Mouse (Mus musculus) adrenal gland, adult 18-20 months (tissue): ENCODE measurements around the gene Alg12. TPM values are rescaled to one million over a fixed set of nuclear protein-coding genes. Genes with fewer than 3 reads are reported as not detected.
"Not testable (repeated sequence)": the region's sequence is repeated elsewhere in the genome, so short reads cannot be mapped to it uniquely, and the experiment has no call there.

Experiments used
- DNase-seq, 2 experiments: peaks; one replicate each; pipeline ENCODE4 v3.0.0; 2021 to 2022; ENCODE audit warnings: low spot score in 2 of 2
- total RNA-seq, 2 experiments: library from RNA; stranded (reverse); gene quantifications; 1 replicate in 1 of 2; 2 replicates in 1 of 2; pipeline ENCODE4 v1.2.3; 2021

Alg12 gene
- total RNA-seq, 2 experiments from 2014 or later, result 14.4 to 15.2 TPM

- no peak for DNase-seq
These were observed 16.9 kb upstream of the Alg12 start for GRCm38 (mm10) chr15:88836031-88836430.

- DNase-seq, result no peak
These were observed 13.4 kb upstream of the Alg12 start for GRCm38 (mm10) chr15:88832536-88832935.

DNA sequence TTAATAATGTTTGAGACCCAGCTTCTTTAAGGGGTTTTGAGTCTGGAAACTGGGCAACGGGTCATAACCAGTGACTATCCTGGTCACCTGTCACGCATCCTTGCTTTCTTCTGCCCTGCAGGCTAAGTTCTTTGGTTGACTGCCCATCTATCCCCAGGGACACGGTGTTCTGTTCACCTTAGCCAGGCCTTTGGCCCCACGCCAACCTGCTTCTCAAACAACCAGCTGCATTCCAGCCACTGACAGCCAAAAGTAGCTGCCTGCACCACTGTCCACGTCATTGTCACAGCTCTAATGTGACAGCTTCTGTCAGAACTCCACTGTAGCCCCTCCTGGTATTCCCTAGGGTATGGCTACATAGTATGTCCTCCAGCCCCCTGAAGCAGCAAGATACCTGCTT is 12.4 kb upstream of the Alg12 start:
- peak in 1 of 2 experiments; percentile 55 for DNase-seq

DNA sequence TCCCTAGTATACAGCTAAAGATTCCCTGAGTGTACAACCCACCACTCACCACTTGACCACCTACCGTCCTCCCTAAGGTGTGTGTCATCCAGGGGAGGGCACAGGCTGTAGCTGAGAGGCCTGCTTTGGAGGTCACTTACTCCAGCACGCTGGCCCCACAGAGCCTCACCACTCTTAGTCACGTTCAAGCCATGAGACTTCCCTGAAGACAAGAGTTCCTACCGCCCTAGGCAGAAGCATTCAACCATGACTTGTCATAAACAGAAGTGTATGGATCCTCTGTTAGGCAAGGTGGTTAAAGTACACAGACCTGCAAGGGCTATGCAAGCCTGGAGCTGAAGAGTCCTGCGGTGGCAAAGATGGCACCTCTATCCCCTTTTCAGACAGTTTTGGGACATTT is 11.6 kb upstream of the Alg12 start:
- DNase-seq, result no peak

DNA sequence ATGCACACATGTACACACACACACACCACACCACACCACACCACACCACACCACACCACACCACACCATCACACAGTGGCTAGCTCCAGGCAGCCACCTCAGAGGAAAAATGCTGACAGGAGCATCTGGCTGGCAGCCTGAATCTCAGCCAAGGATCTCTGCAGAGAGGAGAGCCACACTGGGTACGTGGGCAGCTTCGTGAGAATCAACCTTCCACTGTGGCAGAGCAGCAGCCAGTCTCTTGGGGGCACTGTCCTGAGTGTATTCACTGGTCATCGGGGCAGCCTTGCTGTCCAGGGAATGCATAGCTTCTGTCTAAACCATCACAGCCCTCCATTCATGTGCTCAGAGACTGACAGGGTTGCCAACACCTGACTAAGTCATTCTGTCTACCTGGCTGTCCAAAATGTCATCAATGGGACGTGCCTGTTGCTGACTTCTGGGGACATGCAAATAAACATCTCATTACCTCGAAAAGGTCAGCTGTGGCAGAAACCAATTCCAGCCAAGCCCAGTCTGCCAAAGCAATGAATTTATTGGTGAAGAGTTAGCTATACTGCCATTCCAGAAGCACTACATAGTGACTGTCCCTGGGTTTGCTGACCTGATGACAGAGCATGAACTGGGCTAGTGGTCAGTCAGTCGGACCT is 10.8 kb upstream of the Alg12 start:
- DNase-seq, result no peak

DNA sequence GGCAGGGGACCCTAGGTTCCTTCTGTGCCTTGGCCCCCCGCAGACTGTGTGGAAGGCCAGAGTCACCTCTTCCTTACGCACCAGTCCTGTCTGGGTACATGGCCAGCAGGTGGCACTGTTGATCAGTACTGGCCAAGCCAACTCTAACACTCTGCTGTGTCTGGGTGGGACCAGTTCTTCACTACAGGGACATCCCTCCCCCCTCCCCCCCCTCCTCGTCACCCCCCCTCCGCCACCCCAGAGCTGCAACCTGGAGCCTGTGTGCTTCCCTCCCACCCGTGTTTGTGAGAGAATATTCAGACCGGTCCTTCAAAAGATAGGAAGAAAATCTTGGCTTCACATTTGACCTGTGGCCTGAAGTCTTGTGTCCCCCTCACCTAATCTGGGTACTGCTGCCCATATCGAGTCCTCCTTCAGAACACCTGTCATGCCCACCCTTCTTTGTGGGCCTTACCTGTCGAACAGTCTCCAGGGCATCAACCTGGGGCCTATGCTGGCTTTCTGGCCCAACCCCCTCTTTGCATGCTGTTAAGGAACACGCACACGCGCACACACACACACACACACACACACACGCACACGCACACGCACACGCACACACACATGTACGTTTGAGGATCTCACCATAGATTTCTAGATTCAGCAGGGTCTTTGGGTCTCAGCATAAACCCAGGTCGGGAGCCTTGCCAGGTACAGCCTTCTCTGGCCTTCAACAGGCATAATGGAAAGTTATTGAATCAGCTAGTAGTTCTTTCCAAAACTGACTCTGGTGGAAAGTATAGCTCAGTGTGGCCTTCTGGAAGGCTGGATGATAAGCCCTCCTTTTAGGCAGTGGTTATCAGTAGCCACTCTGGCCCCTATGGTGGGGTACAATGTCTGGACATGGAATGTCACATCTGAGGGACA is 9.9 kb upstream of the Alg12 start:
- peak; percentile 94 to 95 for DNase-seq

DNA sequence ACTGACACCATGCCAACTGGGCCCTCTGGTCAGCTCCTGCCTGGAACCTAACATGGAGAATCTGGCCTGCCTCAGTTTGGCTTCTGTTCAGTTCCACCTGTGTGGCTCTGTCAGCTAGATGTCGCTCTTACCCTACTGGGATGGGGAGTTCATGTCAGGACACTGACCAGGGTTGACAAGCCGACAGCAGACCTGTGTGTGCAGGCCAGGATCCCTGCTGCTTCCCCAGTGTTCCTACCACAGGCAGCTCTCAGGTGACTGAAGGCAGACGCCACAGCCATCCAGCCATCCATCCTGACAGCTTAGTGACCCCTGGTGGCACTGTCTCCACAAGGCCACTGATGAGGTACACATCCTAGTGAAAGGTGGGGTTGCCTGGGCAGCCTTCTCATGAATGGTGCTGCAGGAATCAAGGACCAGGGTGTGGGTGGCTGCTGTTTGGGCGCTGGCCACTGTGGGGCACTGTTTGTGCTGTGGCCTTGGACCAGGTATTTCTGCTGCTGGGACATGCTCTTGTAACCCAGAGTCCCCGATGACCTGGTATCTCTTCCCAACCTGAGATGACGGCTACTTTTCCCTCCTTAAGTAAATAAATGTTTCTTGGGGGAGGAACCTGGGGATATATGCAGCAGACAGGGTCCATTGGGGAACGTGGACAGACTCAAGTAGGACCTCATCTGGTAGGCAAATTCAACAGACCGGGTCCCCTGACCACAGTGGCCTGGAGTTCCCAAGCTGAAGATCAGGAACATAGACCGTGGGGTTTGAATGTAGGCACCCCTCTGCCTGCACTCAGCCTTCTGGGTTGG is 9.1 kb upstream of the Alg12 start:
- DNase-seq, result peak; percentile 57 to 71

DNA sequence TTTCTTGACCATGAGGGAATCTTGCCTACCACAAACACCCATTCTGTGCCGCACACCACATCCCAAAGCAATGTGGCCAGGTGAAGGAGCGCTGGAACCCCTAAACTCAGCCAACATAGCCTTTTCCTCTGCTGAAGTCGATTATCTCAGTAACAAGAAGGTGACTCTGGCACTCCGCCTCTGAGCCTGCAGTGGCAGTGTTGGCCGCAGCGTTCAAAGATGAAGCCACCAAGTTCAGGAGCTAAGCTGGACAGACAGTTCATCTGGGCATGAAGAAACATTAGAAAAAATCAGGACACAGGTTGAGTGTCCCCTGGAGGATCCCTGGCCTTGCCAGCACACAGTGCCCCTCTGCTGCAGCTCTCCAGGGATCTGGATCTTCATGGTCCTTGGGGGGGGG is 8.3 kb upstream of the Alg12 start:
- DNase-seq, result no peak

GRCm38 (mm10) chr15:88823376-88823775 is 4.3 kb upstream of the Alg12 start:
- DNase-seq, result no peak

GRCm38 (mm10) chr15:88822513-88822912 is 3.4 kb upstream of the Alg12 start:
- DNase-seq, result no peak

DNA sequence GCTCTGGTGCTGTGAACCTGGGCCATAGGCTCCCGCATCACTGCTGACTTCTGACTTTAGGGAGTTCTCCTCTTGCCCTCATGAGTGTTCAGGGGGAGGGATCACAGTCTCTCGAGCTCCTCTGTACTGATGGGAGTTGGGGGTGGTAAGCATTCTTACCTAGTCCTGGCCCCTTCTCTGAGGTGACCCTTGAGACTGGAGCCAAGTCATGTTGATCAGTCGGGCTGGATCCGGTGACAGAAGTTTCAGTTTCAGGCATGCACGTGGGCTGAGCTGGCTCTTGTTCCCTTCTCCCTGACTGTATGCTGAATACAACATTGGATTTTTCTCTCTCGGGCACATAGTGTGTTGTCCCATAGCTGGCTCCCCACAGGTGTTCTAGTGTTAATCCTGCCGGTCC is 2.3 kb upstream of the Alg12 start:
- DNase-seq, result no peak

- DNase-seq, result no peak
These were observed 787 bp upstream of the Alg12 start for GRCm38 (mm10) chr15:88819906-88820303.

DNA sequence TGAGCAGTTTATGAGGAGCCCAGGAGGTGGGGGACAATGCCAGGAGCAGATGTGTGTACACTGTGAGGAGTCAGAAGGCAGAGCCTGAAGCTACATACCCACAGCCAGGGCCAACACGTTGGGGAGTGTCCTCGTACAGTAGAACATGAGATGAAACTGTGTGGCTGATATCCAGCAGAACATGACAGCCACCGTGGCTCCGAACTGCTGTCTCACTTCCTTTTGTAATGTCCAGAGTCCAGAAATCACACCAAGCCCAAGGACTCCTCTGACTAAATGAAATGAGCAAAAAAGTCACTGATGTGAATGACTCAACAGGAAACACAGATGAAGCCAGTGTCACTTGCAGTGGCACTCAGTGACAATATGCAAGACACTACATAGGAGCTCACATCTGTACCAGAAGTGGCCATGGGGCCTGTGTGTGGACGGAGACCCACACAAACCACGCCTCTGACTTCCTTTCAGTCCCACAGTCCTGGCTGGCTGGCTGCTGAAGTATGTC is 3.9 kb downstream of the Alg12 start:
- DNase-seq, result no peak

DNA sequence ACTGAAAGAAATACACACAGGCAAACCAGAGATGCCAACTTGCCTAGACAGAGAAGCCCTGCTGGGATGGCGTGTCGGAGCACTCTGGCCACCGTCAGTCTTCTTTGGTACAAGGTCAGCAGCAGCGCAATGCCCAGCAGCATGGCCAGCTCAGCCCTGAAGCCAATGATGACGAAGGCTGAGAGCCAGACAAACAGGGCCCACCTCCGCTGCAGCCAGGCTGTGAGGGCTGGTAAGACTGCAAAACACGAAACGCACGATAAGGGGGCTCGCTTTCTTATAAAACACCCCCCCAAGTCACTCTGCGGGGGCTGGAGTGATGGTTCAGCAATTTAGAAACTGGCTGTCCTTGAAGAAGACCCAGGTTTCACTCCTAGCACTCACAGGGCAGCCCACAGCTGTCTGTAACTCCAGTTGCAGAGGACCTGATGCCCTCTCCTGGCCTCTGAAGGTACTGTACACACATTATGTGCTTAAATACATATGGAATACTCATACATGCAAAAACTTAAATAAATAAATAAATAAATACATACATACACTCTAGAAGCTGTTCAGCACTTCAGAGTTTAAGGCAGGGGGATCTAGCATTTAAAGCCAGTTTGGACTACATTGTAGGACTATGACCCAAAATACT is 4.6 kb downstream of the Alg12 start:
- DNase-seq, result no peak

DNA sequence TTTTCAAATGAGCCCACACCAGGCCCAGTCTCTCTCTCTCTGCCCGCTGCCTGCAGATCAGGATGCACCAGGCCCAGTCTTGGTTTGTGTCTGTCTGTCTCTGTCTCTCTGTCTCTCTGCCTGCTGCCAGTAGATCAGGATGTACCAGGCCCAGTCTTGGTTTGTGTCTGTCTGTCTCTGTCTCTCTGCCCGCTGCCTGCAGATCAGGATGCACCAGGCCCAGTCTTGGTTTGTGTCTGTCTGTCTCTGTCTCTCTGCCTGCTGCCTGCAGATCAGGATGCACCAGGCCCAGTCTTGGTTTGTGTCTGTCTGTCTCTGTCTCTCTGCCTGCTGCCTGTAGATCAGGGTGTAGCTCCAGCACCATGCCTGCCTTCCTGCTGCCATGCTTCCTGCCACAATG is 5.2 kb downstream of the Alg12 start:
- DNase-seq, result not testable (repeated sequence)

- DNase-seq, result no peak
These were observed 5.9 kb downstream of the Alg12 start for GRCm38 (mm10) chr15:88813262-88813661.

GRCm38 (mm10) chr15:88810369-88810768 is 8.7 kb downstream of the Alg12 start:
- no peak for DNase-seq

- no peak for DNase-seq
These were observed 11.0 kb downstream of the Alg12 start for GRCm38 (mm10) chr15:88808121-88808520.

- DNase-seq, result no peak
These were observed 16.8 kb downstream of the Alg12 start for GRCm38 (mm10) chr15:88802348-88802747.

DNA sequence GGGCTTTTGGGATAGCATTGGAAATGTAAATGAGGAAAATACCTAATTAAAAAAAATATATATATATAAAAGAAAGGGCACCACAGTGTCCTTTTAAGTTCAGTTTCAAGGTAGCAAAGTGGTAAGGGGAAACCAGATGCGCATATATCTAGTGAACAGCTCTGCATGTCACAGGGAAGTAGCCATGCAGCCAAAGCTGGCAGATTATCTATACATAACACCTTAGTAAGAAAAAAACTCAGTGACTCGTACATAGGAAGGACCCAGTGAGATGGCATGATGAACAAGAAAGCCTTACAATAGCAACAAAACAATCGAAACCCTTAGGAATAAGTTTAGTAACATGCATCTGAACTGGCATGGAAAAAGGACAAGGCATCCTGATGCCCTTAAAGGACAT is 17.2 kb downstream of the Alg12 start:
- DNase-seq, result no peak

DNA sequence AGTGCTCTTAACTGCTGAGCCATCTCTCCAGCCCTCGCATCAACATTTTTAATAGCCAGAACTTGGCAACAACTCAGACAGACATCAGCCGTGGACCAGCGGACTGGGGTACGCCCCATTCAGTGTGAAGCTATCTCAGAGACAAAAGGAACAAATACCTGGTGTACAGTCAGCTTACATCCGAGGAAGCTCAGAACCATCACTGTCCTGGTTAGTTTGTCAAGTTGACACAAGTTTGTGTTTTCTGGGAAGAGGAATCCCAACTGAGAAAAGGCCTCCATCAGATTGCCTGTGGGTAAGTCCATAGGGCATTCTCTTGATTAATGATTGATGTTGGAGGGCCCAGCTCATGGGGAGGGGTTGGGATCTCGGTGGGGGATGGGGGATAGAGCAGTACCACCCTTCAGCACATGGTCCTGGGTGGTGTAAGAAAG is 18.2 kb downstream of the Alg12 start:
- no peak for DNase-seq
